Mouse (Mus musculus) C2C12 (cell line): ENCODE results near the gene Fcer2a. TPM values are rescaled to one million over a fixed set of nuclear protein-coding genes. Genes with fewer than 3 reads are reported as not detected.

ENCODE experiments used
- H3K27me3 ChIP-seq: one replicate; pipeline ENCODE4 v1.6.1; 2011; ENCODE audit not compliant: control insufficient read depth, insufficient read depth, insufficient read length
- H3K36me3 ChIP-seq: one replicate; pipeline ENCODE4 v1.6.1; 2011; ENCODE audit not compliant: control insufficient read depth, insufficient read depth
- H3K4me3 ChIP-seq: one replicate; pipeline ENCODE4 v1.5.1; 2011; ENCODE audit warnings: mild to moderate bottlenecking, control low read depth; ENCODE audit not compliant: poor library complexity, insufficient read depth, severe bottlenecking
- H3K79me2 ChIP-seq: one replicate; pipeline ENCODE4 v1.6.1; 2011; ENCODE audit not compliant: control insufficient read depth, insufficient read depth
- H3K79me3 ChIP-seq: one replicate; pipeline ENCODE4 v1.6.1; 2011; ENCODE audit warnings: low read depth, control low read depth
- H3ac ChIP-seq: one replicate; pipeline ENCODE3; 2011; ENCODE audit warnings: low read depth; ENCODE audit not compliant: control insufficient read depth, insufficient read length
- CEBPB ChIP-seq: IDR thresholded peaks from one replicate; pipeline ENCODE4 v1.6.1; 2011; ENCODE audit warnings: low read depth, mild to moderate bottlenecking, control low read depth, moderate library complexity
- CTCF ChIP-seq: IDR thresholded peaks from one replicate; pipeline ENCODE4 v1.5.1; 2011; ENCODE audit not compliant: control insufficient read depth, insufficient read depth, insufficient read length
- FOSL1 ChIP-seq: IDR thresholded peaks from one replicate; pipeline ENCODE4 v1.8.0; 2011; ENCODE audit warnings: mild to moderate bottlenecking, low read length; ENCODE audit not compliant: poor library complexity, insufficient read depth, severe bottlenecking
- MAX ChIP-seq: IDR thresholded peaks from one replicate; pipeline ENCODE4 v1.6.1; 2011; ENCODE audit warnings: mild to moderate bottlenecking, control low read depth
- MYOD1 ChIP-seq: IDR thresholded peaks from one replicate; pipeline ENCODE4 v1.6.1; 2011; ENCODE audit warnings: low read depth; ENCODE audit not compliant: control insufficient read depth, insufficient read length
- MYOG ChIP-seq: IDR thresholded peaks from one replicate; pipeline ENCODE4 v1.6.1; 2011; ENCODE audit not compliant: control insufficient read depth, insufficient read length; ENCODE audit errors: extremely low read depth
- USF1 ChIP-seq: IDR thresholded peaks from one replicate; pipeline ENCODE4 v1.6.1; 2011; ENCODE audit warnings: low read depth, mild to moderate bottlenecking, control low read depth, moderate library complexity
- polyA plus RNA-seq: library from polyadenylated mRNA; unstranded; fragments of >200 nt; fragmentation: generic; extraction: Trizol; gene quantifications from one replicate; pipeline ENCODE4 v1.2.1, GENCODE M21; 2012; ENCODE audit warnings: missing spikeins

Fcer2a gene
- polyA plus RNA-seq, 1 experiment: 0.01 TPM

GRCm38 (mm10) chr8:3701491-3701890, 7.5 kb upstream of the Fcer2a start:
- TF ChIP-seq USF1: no peak
- no peak for TF ChIP-seq CEBPB
- TF ChIP-seq FOSL1: no peak
- no peak for TF ChIP-seq MYOG
- no peak for TF ChIP-seq MAX
- no peak for TF ChIP-seq MYOD1
- no peak for TF ChIP-seq CTCF
- H3K79me2 ChIP-seq: no peaks in the 10 kb centered on the region
- no peaks in the 10 kb centered on the region for H3K36me3 ChIP-seq
- H3K4me3 ChIP-seq: no peak overlapping the region
- no peaks in the 10 kb centered on the region for H3K79me3 ChIP-seq
- H3ac ChIP-seq: no peak overlapping the region
- no peaks in the 10 kb centered on the region for H3K27me3 ChIP-seq

GRCm38 (mm10) chr8:3690774-3691173, 3.2 kb downstream of the Fcer2a start:
- TF ChIP-seq FOSL1: no peak
- TF ChIP-seq USF1: no peak
- H3K79me2 ChIP-seq: no peaks in the 10 kb centered on the region

GRCm38 (mm10) chr8:3687537-3687936, 6.4 kb downstream of the Fcer2a start:
- Histone ChIP-seq H3K27me3 (peaks cover 15% of the 10 kb centered on the region), H3ac (no peak overlapping the region), H3K4me3 (no peak overlapping the region), H3K36me3 (no peaks in the 10 kb centered on the region), H3K79me3 (no peaks in the 10 kb centered on the region), H3K79me2 (no peaks in the 10 kb centered on the region)
- TF ChIP-seq MYOG (no peak), CTCF (no peak), FOSL1 (no peak)

More at GRCm38 (mm10) chr8:3690774-3691173, 3.2 kb downstream of the Fcer2a start:
- H3K79me3 ChIP-seq: no peaks in the 10 kb centered on the region
- H3ac ChIP-seq: no peak overlapping the region
- no peak overlapping the region for H3K4me3 ChIP-seq
- H3K27me3 ChIP-seq: peaks cover 15% of the 10 kb centered on the region
- no peaks in the 10 kb centered on the region for H3K36me3 ChIP-seq

GRCm38 (mm10) chr8:3685422-3685821, 8.6 kb downstream of the Fcer2a start:
- no peak for TF ChIP-seq CTCF
- no peak for TF ChIP-seq USF1
- TF ChIP-seq MYOG: no peak
- TF ChIP-seq MYOD1: no peak
- TF ChIP-seq CEBPB: no peak
- TF ChIP-seq FOSL1: no peak
- TF ChIP-seq MAX: no peak
- Histone ChIP-seq H3K79me2 (peaks cover 2% of the 10 kb centered on the region), H3K27me3 (peaks cover 15% of the 10 kb centered on the region), H3ac (no peak overlapping the region), H3K4me3 (no peak overlapping the region), H3K36me3 (peaks cover 10% of the 10 kb centered on the region), H3K79me3 (no peaks in the 10 kb centered on the region)

- Histone ChIP-seq H3K79me3 (no peaks in the 10 kb centered on the region), H3K36me3 (peaks cover 19% of the 10 kb centered on the region), H3K79me2 (peaks cover 11% of the 10 kb centered on the region), H3ac (no peak overlapping the region), H3K4me3 (no peak overlapping the region), H3K27me3 (peaks cover 9% of the 10 kb centered on the region)
- TF ChIP-seq MYOG (no peak), CTCF (no peak), CEBPB (no peak), USF1 (no peak)
These were observed 9.4 kb downstream of the Fcer2a start for GRCm38 (mm10) chr8:3684530-3684929.

- H3K36me3 ChIP-seq: peaks cover 29% of the 10 kb centered on the region
- H3ac ChIP-seq: no peak overlapping the region
- H3K79me2 ChIP-seq: peaks cover 21% of the 10 kb centered on the region
- no peak overlapping the region for H3K4me3 ChIP-seq
- peaks cover 5% of the 10 kb centered on the region for H3K79me3 ChIP-seq
- TF ChIP-seq FOSL1 (no peak), CEBPB (no peak), MYOG (no peak), USF1 (no peak), CTCF (no peak), MYOD1 (no peak), MAX (no peak)
- peaks cover 3% of the 10 kb centered on the region for H3K27me3 ChIP-seq
These were observed 10.4 kb downstream of the Fcer2a start for GRCm38 (mm10) chr8:3683408-3684176.
